Mouse (Mus musculus) spleen, adult 2 months (tissue): ENCODE data around the gene Mrps26.

Experiments used
- CTCF ChIP-seq: fragments of 200-500 bp; IDR thresholded peaks from 2 replicates; pipeline ENCODE4 v1.5.1; 2011; ENCODE audit warnings: mild to moderate bottlenecking, inconsistent platforms; ENCODE audit not compliant: insufficient read depth, insufficient read length, insufficient replicate concordance; ENCODE audit errors: extremely low read depth
- POLR2A ChIP-seq: fragments of 200-500 bp; IDR thresholded peaks from 2 replicates; pipeline ENCODE4 v1.6.1; 2011; ENCODE audit warnings: low read depth, low read length, inconsistent platforms

- TF ChIP-seq CTCF (no peak), POLR2A (no peak)
Observed at GRCm38 (mm10) chr2:130535017-130535416, 28.5 kb upstream of the Mrps26 start.
